Mouse (Mus musculus) embryo, embryonic 11.5 days (tissue): ENCODE results near the gene Spint1.

Experiments used
- DNase-seq: peaks from one replicate; pipeline ENCODE4 v3.0.0-alpha.2; 2012; ENCODE audit warnings: low read depth, low spot score

Gene Spint1

GRCm38 (mm10) chr2:119237210-119237870 lies at the start of gene Spint1:
Gene Spint1 (plus strand): TSS chr2:119237362.
- DNase-seq, result no peak

GRCm38 (mm10) chr2:119189029-119189710 lies 48.0 kb upstream of the Spint1 start:
- peak; percentile 54 for DNase-seq

- DNase-seq, result no peak
These were observed 46.2 kb upstream of the Spint1 start for GRCm38 (mm10) chr2:119190969-119191368.

- DNase-seq, result no peak
These were observed 43.0 kb upstream of the Spint1 start for GRCm38 (mm10) chr2:119194140-119194539.

- DNase-seq, result no peak
These were observed 40.6 kb upstream of the Spint1 start for GRCm38 (mm10) chr2:119196316-119197108.

GRCm38 (mm10) chr2:119197493-119197892 lies 39.7 kb upstream of the Spint1 start:
- no peak for DNase-seq

GRCm38 (mm10) chr2:119198049-119198448 lies 39.1 kb upstream of the Spint1 start:
- DNase-seq, result no peak

- DNase-seq, result no peak
These were observed 38.2 kb upstream of the Spint1 start for GRCm38 (mm10) chr2:119198934-119199333.

- DNase-seq, result no peak
These were observed 34.2 kb upstream of the Spint1 start for GRCm38 (mm10) chr2:119202914-119203453.

GRCm38 (mm10) chr2:119203871-119204460 lies 33.2 kb upstream of the Spint1 start:
- no peak for DNase-seq

- no peak for DNase-seq
These were observed 29.2 kb upstream of the Spint1 start for GRCm38 (mm10) chr2:119207961-119208343.

- peak; percentile 91 for DNase-seq
These were observed 28.6 kb upstream of the Spint1 start, which contains the start of the genes Zfyve19 and Dnajc17 for GRCm38 (mm10) chr2:119208344-119209175. Gene Zfyve19 (plus strand): TSS chr2:119208617. Gene Dnajc17 (minus strand): TSS chr2:119208795.

GRCm38 (mm10) chr2:119209176-119209507 lies 28.0 kb upstream of the Spint1 start:
- no peak for DNase-seq

GRCm38 (mm10) chr2:119229775-119230704 lies 7.1 kb upstream of the Spint1 start, which contains the start of gene Ppp1r14d:
Gene Ppp1r14d (minus strand): TSS chr2:119229906.
- no peak for DNase-seq

- DNase-seq, result no peak
These were observed 416 bp upstream of the Spint1 start for GRCm38 (mm10) chr2:119236682-119237209.

- DNase-seq, result no peak
These were observed 684 bp downstream of the Spint1 start for GRCm38 (mm10) chr2:119237871-119238220.

GRCm38 (mm10) chr2:119238671-119239070 lies 1.5 kb downstream of the Spint1 start:
- DNase-seq, result no peak

GRCm38 (mm10) chr2:119240075-119240818 lies 3.1 kb downstream of the Spint1 start:
- no peak for DNase-seq

- DNase-seq, result no peak
These were observed 3.6 kb downstream of the Spint1 start for GRCm38 (mm10) chr2:119240819-119241186.
